Mouse (Mus musculus): ENCODE data around the gene Clcn5. TPM values are rescaled to one million over a fixed set of nuclear protein-coding genes. Genes with fewer than 3 reads are reported as not detected.

The Clcn5 gene
- total and polyA plus RNA-seq, 3 experiments: 7.5 to 10.3 (median 10.2) TPM

DNA sequence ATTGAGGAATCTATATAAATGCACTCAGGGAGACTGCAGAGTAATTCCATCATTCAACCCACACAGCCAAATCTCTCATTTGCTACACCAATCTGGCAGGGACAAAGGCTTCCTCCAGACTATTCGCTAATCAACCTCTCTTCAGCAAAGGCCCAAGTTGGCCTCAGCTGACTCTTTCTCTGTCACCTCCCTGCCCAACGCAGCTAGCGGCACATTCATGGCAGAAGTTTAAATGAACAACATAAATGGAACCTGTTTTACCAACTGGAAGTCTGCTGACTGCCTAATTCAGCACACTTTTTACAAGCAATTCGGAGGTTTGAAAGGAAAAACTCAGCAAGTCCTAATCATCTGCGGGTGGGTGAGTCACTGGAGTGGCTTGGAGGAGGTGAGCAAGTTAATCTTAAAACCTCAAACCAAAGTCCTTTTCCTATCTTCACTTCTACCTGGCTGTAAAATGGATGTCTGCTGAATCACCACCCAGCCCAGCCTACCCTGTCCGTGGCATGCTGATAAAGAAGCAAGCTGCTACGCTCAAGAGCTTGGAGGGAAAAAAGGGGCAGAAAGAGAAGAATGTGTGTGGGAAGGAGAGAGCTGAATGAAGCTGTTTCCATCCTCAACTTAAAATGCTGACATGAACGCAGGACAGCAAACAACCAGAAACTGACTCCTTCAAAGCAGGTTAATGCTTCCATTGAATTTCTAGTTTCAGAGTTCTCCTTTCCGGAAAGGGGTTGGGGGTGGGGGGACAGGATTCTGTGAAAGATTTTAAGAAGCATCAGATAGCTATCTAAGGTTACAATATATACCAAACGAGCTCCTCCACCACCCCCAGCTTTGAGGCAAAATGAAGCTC, 131.5 kb downstream of the Clcn5 start:
- Histone ChIP-seq H3K4me3 (replicated peaks in 1 of 3; ENCODE audit: low read depth in 2 of 3, low read length in 2 of 3, poor library complexity in 1 of 3) (no peak overlapping the region), H3K9ac (ENCODE audit: insufficient read depth, low read depth) (no peak overlapping the region), H3K27me3 (replicated peaks) (no peaks in the 10 kb centered on the region), H3K4me2 (ENCODE audit: insufficient read depth, low read depth, poor library complexity, severe bottlenecking) (no peak overlapping the region), H3K9me3 (replicated peaks; ENCODE audit: low read length) (no peaks in the 10 kb centered on the region), H3K27ac (ENCODE audit: insufficient read depth, low read depth) (no peak overlapping the region), H3K79me2 (replicated peaks; ENCODE audit: control insufficient read depth, extremely low read depth, insufficient read depth, poor library complexity, severe bottlenecking) (no peaks in the 10 kb centered on the region), H3K36me3 (replicated peaks in 1 of 2; ENCODE audit: control insufficient read depth in 1 of 2, insufficient read depth in 1 of 2, low read length in 1 of 2) (no peaks in the 10 kb centered on the region), H3K4me1 (ENCODE audit: control insufficient read depth in 1 of 2, insufficient read depth in 2 of 2) (no peaks in the 10 kb centered on the region)
- TF ChIP-seq E2F4 (IDR thresholded peaks at IDR 0.05; ENCODE audit: insufficient replicate concordance, low read depth, low read length) (no peak), EP300 (IDR thresholded peaks at IDR 0.05; ENCODE audit: low read length) (no peak), RCOR1 (conservative IDR thresholded peaks at IDR 0.05; ENCODE audit: low read depth, low read length) (no peak), TBP (conservative IDR thresholded peaks at IDR 0.05; ENCODE audit: low read depth, low read length) (no peak), HCFC1 (IDR thresholded peaks at IDR 0.05; ENCODE audit: low read depth, low read length) (no peak), MAX (IDR thresholded peaks at IDR 0.05; ENCODE audit: low read length) (no peak), NRF1 (IDR thresholded peaks at IDR 0.05; ENCODE audit: low read depth, low read length) (no peak), KAT2A (IDR thresholded peaks at IDR 0.05; ENCODE audit: insufficient replicate concordance, low read length) (no peak), CHD1 (IDR thresholded peaks at IDR 0.05; ENCODE audit: low read depth, low read length) (no peak)
- in situ Hi-C loops (cut with MboI; ENCODE audit: low pct_ligation_motif_present, low pct_unique_long_range_greater_than_20kb, low sequenced_read_pairs) (no loop called here), dilution Hi-C loops (cut with MboI; ENCODE audit: extremely low pct_ligation_motif_present, extremely low pct_unique_long_range_greater_than_20kb, low sequenced_read_pairs) (no loop called here)
- DNase-seq (ENCODE audit: extremely low read depth): no peak

DNA sequence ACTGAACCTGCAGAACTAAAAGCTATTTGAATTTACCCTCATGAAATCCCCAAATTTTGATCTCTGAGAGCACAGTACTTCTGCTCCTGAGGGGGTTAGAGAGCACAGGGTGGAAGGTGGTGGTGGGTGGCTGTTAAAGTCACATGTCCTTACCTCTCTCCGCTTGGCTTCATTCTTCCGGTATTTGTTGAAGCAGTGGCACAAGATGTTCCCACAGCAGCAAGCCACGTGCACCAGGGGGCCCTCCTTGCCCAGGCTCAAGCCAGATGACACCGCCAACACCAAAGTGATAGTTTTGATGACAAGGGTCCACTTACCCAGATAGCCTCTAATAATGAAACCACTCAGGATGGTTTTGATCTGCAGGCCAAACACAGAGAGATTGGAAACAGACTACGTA, 149.0 kb downstream of the Clcn5 start:
- H3K27me3 ChIP-seq (replicated peaks): no peaks in the 10 kb centered on the region
- H3K4me2 ChIP-seq (ENCODE audit: insufficient read depth, low read depth, poor library complexity, severe bottlenecking): no peak overlapping the region
- DNase-seq (ENCODE audit: extremely low read depth): peak; percentile 12
- no peaks in the 10 kb centered on the region for H3K79me2 ChIP-seq (replicated peaks; ENCODE audit: control insufficient read depth, extremely low read depth, insufficient read depth, poor library complexity, severe bottlenecking)
- no peak overlapping the region for H3K9ac ChIP-seq (ENCODE audit: insufficient read depth, low read depth)
- no peak for TF ChIP-seq SMC3 (IDR thresholded peaks at IDR 0.05; ENCODE audit: low read depth, low read length)
- TF ChIP-seq USF1 (IDR thresholded peaks at IDR 0.05; ENCODE audit: low read depth, low read length): no peak
- no peak for TF ChIP-seq PAX5 (IDR thresholded peaks at IDR 0.05; ENCODE audit: low read length)
- no peak for TF ChIP-seq CHD2 (IDR thresholded peaks at IDR 0.05; ENCODE audit: low read length)
- TF ChIP-seq EP300 (IDR thresholded peaks at IDR 0.05; ENCODE audit: low read length): no peak
- TF ChIP-seq TCF12 (IDR thresholded peaks at IDR 0.05; ENCODE audit: low read depth, low read length): no peak
- TF ChIP-seq KAT2A (IDR thresholded peaks at IDR 0.05; ENCODE audit: insufficient replicate concordance, low read length): no peak
- TF ChIP-seq ZC3H11A (IDR thresholded peaks at IDR 0.05; ENCODE audit: low read depth, low read length): no peak
- TF ChIP-seq JUND (conservative IDR thresholded peaks at IDR 0.05; ENCODE audit: low read depth, low read length): no peak
- TF ChIP-seq NRF1 (IDR thresholded peaks at IDR 0.05; ENCODE audit: low read depth, low read length): no peak
- TF ChIP-seq E2F4 (IDR thresholded peaks at IDR 0.05; ENCODE audit: insufficient replicate concordance, low read depth, low read length): no peak
- no peak for TF ChIP-seq ELF1 (IDR thresholded peaks at IDR 0.05; ENCODE audit: low read depth, low read length)
- no peak for TF ChIP-seq ETS1 (conservative IDR thresholded peaks at IDR 0.05; ENCODE audit: low read depth, low read length)
- TF ChIP-seq POLR2A (IDR thresholded peaks at IDR 0.05; ENCODE audit: low read depth, low read length): no peak
- no peak for TF ChIP-seq NELFE (IDR thresholded peaks at IDR 0.05; ENCODE audit: low read depth, low read length)
- no peak for TF ChIP-seq TBP (conservative IDR thresholded peaks at IDR 0.05; ENCODE audit: low read depth, low read length)
- no peaks in the 10 kb centered on the region for H3K9me3 ChIP-seq (replicated peaks; ENCODE audit: low read length)
- peaks cover 0 to 23% of the 10 kb centered on the region in 2 experiments; a peak in 2 of 4 replicates for H3K4me1 ChIP-seq (ENCODE audit: control insufficient read depth in 1 of 2, insufficient read depth in 2 of 2)
- H3K27ac ChIP-seq (ENCODE audit: insufficient read depth, low read depth): no peak overlapping the region
- no peak overlapping the region for H3K4me3 ChIP-seq (replicated peaks in 1 of 3; ENCODE audit: low read depth in 2 of 3, low read length in 2 of 3, poor library complexity in 1 of 3)
- dilution Hi-C loops (cut with MboI; ENCODE audit: extremely low pct_ligation_motif_present, extremely low pct_unique_long_range_greater_than_20kb, low sequenced_read_pairs): no loop called here
- peaks cover 2 to 6% of the 10 kb centered on the region in 2 experiments for H3K36me3 ChIP-seq (replicated peaks in 1 of 2; ENCODE audit: control insufficient read depth in 1 of 2, insufficient read depth in 1 of 2, low read length in 1 of 2)
- in situ Hi-C loops (cut with MboI; ENCODE audit: low pct_ligation_motif_present, low pct_unique_long_range_greater_than_20kb, low sequenced_read_pairs): no loop called here

All from CH12.LX (cell line).